Mouse (Mus musculus) CH12F3 (cell line): ENCODE measurements around the gene Erc1.
"Not testable (repeated sequence)": the region's sequence is repeated elsewhere in the genome, so short reads cannot be mapped to it uniquely, and the experiment has no call there.

Source experiments
- in situ Hi-C: fragments of 300-500 bp; cut with MboI; formaldehyde crosslinking; loops from 2 replicates; pipeline ENCODE4 v1.14.3; 2020; ENCODE audit warnings: low sequenced_read_pairs

The Erc1 gene

DNA sequence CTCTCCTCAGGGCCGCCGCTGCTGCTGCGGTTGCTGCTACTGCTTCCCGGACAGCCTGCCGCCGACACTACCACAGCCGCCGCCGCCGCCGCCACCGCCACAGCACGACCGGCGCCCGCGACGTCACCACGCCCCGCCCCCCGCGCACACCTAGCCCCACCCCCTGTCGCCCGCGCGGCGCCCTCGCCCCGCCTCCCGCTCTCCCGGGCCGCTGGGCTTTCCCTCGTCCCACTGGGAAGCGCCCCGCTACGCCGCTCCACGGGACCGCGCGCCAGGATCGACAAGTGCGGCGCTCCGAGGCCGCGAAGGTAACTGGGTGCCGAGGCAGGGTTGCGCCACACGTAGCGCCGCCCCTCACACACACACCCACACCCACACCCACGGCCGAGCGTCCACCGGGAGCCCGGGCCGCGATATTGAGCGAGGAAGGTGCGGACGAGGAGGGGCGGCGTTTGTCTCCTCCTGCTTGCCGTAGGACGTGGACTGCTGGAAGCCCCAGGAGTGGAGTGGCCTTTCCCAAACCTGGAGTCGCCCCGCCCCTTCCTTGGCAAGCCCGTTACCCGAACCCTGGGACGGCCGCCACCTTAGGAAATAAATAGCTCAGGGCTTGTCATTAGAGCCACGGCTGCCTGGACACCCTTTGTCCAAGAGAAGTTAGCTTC lies at the start of gene Erc1:
Erc1 (minus strand) TSS at position 134 of the 662 bp plus-strand sequence.
- in situ Hi-C loops: no loop called here

DNA sequence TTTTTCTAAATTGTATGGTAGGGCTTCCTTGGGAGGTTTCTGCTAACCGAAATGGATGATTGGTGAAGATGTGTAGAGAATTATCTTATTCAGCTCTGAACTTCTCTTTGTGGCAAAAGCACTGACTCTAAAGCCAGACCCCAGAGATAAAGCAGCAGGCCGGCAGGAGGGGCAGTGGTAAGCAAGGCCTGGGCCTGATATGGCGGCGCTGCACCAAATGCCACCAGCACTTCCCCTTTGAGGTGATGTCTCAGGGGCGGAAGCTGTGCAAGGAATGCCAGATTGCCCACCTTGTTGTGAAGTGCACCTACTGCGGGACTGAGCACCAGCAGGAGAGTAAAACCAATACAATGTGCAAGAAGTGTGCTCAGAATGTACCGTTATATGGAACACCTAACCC lies 44.7 kb upstream of the Erc1 start:
- in situ Hi-C loops: no loop called here

DNA sequence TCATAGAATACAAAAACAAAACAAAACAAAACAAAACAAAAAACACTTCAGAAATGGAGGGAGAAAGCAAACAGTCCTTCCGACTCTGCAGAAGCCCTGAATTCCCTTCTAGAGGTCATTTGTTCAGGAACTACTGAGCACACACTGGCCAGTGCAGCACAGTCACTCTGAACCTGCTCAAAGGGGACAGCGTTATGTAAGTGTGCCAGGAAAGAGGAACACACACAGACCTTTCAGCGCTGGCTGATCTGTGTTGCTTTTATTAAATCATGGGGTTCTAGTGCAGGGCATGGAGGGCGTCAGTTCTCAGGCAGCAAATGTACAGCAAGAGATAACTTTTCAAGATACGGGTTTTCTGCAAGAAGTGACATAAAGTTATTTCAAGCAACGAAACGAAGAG lies 35.2 kb upstream of the Erc1 start:
- in situ Hi-C loops: no loop called here

DNA sequence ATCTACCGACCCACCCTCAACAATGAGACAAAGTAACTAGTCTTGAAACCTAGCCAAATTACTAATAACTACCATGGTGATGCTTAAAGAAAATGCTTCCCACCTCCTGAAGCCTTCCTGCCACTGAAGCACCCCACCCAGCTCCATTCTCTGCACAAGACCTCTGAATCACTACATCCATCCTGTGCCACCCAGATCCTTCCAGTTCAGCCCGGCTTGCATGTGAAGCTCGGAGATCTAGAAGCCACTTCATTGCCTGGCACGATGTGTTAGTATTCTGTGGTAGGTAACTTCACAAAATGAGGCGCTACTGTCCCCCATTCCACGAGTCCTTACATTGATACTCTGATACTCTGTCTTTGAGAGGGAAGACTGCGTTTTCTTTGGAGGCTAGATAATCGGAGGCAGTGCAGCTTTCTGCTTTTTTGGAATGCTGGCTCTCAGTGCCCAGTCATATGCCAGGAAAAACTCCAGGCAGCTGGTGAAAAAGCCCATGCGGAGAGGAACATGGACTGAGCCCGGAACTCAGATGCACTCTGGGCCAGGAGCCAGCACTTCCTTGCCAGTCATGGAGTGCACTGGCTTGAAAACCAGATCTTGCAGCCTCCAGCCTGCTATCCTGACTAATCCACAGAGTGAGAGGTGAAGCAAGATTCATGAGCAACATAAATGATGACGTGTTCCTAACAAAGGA lies 16.5 kb upstream of the Erc1 start:
- in situ Hi-C loops: no loop called here

DNA sequence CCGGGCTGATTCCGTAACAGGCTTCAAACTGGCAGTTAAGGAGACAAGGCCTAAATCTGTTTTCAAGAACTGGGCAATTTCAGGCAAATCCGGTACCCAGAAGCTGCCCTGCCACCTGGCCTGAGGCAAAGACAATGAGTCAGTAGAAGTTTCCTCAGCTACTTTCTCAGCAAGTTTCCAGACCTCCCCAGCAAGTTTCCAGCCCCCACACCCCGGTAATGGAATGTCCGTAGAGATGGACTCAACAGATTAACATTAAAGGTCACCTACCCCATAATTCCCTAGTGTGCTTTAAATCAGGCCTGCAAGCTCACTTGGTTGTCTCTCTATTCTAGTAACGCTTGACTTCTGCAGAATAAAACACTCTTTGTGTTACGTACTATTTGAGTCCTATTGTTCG lies 13.6 kb upstream of the Erc1 start:
- in situ Hi-C loops: no loop called here

DNA sequence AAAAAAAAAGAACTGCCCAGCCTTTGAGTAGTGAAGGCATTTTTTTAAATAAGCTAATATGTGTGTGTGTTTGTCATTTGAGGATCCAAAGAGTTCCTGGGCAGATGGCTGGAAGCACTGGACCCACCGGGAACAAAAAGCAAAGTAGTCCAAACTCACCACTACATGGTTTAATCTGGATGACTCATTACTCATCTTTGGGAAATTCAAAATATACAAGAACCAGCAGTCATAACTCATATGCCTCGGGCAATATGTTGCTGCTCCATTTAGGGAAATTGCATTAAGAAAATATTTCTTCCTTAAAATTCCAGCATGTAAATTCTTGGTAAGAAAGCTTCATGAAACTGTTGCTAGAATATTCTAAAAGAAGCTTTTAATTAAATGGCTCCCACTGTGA lies 12.3 kb upstream of the Erc1 start:
- in situ Hi-C loops: no loop called here

DNA sequence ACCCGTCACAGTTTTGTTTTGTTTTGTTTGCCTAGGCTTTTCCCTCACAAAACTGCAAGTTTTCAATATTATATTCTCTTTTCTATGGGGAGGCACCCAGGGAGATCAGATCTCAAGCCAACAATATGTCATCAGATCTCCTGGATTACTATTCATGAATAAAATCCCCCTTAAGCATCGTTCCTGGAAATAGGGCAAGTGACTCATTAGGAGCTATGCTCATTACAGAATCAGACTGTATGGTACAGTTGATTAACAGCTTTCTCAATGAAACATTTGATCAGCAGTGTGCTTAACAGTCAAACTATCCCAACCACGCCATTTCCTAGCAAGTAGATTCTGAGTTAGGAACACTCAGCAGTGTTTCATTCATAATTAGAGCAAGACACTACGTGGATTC lies 7.5 kb upstream of the Erc1 start:
- in situ Hi-C loops: no loop called here

DNA sequence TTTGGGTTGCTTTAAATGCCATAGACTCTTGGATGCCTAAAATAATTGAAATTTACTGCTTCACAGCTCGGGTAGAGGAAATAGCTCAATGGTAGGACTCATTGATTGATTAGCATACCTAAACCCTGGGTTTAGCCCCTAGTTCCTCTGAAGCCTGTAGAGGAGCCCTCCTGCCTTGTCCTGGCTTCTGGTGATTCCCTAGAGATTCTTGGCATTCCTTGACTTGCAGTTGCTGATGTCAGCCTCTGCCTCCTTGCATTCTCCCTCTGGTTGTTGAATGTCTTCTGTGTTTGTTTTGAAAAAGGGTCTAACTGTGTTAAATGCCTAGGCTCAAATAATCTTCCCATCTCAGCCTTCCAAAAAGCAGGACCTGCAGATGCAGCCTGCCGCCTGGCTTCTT lies 6.2 kb upstream of the Erc1 start:
- in situ Hi-C loops: no loop called here

DNA sequence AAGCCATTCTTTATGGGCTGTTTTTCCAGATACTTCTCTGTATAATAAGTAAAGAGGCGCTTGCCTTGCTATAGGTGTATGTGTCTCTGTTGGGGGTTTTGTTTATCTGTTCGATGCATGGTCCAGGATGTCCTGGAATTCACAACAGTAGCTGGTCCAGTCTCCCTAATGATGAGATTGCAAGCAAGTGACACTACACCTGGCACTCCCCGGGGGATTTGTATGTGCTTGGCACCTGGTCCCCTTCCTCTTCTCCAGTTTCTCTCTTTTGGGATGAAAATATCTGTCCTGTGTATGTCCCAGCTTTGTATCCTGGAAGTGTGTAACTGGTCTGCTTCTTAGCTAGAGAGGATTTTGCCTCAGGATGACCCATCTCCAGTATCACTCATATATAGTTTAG lies 1.9 kb upstream of the Erc1 start:
- in situ Hi-C loops: no loop called here

DNA sequence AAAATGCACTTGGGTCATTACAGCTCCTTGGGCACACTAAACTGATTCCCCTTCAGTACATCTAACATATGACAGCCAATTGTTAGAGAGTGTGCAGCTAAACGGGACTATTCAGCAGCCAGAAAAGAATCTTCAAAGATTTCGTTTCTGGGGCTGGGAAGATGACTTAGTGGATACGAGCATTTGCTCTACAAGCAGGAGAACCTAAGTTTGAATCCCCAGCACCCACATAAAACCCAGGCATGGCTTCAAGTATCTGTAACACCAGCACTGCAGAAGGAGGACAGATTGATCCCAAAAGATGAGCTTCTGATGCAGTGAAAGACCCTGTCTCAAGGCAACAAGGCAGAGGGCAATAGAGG lies 1.4 kb upstream of the Erc1 start:
- in situ Hi-C loops: no loop called here

DNA sequence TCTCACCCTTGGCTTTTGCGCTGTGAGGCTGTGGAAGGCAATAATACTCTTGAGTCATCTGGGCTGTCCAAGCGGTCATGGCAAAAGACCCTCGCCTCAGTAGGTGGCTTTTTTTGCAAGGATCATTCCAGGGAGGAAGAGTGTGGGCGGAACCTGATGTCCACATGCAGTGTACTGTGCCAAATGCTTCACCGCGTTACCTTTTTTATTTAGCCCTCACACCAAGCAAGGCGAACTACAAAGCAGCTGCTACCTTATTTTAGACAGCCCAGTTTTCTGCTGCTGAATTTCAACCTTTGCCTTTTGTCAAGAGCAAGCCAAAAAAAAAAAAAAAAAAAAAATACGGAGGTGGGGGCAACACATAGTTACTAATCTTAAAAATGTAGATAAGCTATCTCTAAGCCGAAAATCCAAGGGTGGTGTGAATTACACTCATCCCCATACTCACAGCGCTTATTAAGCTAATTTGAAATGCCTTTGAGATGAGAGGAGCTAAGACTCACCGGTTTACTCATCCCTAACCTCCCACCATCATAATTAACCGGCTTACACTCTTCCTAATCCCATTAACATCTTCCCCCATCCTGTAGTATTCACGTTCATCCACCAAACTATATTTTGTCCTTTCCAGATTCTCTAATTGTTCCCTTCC lies 855 bp upstream of the Erc1 start:
- in situ Hi-C loops: no loop called here

DNA sequence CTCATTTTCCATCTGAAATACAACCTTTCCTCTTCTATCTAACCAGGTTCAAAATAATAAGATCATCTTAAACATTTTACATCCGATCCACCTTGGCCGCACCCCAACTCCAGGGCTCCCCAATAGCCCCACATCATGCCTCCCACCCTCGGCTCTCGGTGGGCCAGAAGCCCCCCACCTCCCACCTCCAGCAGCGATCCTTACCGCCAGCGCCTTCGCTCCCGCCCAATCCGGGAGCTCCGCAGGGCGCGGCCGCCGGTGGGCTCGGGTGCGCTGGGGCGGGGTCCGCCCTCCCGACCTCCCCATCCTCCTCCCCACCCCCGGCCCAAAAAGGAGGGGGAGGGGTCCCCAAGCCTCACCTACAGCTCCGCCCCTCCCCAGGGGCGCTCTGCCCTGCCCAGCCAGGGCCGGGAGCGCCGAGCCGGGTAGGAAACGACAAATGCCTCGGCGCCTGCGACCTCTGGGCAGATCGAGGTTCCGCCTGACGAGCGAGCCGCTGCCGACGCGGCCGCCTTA lies 391 bp downstream of the Erc1 start:
- in situ Hi-C loops: no loop called here

DNA sequence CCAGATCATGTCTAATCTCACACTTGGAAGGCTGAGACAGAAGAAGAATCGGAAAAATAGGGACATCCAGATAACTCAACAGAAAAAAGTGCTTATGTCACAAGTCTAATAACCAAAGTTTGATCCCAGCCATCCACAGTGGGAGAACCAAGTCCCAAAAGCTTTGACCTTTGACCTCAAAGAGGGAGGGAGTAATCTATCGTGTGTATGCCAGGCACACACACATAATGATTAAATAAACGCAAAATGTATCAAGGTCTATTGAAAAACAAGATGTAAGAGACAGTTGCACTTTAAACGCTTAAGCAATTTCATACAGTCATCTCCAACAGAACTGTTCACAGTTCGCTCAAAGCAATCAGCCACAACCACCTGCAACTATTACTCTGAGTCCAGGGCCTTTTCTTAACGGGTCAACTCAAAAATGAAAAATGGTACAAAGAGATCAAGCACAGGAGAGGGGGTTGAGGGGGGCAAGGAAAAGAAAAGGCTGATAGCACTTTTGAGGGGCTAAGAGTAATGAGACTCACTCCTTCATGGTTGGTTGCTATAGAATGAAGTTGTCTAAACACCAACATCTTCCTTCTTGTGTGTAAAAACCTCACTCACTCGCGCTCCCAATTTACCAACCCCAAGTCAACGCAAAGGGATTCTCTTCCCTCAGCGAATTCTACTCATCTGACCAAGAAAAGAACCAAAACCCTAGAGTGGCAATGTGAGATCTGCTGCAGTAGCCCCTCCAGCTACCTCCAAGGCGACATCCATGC lies 1.0 kb downstream of the Erc1 start:
- in situ Hi-C loops: no loop called here

DNA sequence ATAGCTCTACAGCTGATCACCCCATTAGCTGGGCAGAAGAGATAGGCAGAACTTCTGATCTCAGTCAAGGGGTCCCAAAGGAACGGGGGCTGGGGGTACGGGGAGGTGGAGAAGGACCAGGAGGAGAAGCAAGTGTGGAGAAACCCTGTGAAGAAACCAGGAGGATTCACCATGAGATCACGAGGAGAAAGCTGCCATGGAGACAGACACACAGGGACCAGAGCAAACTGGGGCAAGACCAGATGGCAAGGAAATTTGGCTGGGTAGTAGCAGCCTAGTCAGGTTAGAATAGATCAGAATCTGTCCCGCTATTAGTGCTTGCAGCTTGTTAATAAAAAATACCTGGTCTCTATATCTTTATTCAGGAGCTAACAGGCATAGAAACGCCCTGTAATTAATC lies 18.0 kb downstream of the Erc1 start:
- in situ Hi-C loops: no loop called here

DNA sequence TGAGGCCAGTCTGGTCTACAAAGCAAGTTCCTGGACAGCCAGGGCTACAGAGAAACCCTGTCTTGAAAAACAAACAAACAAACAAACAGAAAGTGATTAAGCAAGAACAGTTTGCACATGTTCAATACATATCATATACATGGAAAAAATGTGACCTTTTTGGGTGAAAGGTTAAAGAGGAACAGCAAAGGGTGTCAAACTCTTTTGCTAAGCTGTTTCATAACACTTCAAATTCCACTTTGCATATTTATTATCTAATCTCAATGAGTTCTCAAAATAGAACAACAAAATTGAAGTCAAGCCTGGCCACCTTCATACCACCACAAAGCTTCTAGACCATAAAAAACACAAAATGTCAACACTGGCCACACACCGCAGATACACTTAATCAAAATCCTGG lies 19.8 kb downstream of the Erc1 start:
- in situ Hi-C loops: no loop called here

DNA sequence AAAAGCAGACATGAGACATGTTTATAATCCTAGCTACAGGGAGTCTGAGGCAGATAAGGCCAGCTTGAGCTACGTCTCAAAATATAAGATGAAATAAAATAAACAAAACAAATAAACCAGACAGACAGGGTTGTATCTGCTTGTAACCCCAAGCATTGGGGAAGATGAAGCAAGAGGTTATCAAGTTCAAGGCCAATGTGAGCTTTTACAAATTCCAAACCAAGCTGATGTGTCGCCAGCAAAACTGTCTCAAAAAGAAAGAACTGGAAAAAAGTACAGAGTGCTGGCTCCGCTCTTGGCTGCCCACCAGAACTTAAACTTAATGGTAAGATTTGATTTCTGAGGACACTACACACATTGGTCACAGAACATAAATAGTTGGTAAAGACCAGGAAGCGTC lies 21.3 kb downstream of the Erc1 start:
- in situ Hi-C loops: no loop called here

DNA sequence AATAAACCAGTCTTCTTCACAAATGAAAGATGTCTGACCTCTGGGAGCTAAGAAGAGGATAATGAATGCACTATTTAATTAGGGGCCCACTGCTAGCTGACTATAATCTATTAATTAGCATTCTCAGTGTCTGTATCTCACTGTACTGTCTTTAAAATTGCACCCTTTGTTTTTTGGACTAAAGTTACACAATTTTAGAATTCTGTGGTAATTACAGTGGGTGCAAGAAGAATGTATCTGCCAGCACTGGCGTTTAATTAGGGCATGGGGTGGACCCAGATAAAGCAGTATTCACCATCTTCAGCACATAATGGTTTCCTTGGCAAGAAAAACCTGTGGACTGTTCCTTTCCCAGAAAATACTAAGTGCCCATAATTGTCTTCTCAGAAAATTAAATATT lies 25.8 kb downstream of the Erc1 start:
- in situ Hi-C loops: no loop called here

DNA sequence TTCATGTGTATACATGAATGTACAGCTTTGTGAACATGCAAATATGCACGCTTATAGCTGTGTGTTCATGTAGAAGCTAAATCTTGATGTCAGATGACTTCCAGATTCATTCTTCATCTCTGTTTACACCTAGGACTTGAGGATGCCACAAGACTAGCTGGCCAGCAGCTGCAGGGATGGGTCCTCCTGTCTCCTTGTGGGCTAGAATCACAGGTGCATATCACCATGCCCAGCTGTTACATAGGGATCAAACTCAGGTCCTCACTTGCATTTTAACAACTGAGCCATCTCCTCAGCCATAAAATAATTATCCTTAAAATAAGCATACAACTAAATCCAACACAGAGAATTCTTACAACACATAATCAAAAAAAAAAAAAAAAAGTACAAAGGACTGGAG lies 26.8 kb downstream of the Erc1 start:
- in situ Hi-C loops: no loop called here

DNA sequence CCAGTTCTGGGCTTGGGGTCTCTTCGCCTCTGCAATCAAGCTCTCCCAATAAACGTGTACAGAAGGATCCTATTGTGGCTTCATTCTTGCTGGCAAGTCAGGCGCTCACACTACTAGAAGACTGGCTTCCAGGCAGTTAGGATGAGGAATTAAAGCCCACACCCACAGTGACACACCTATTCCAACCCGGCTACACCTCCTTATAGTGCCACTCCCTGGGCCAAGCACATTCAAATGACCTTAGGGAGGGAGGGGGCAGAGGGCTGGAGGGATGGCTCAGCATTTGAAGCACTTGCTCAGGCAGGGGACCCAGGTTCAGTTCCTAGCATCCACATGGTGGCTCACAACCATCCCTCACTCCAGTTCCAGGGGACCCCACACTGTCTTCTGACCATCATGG lies 29.4 kb downstream of the Erc1 start:
- in situ Hi-C loops: no loop called here

DNA sequence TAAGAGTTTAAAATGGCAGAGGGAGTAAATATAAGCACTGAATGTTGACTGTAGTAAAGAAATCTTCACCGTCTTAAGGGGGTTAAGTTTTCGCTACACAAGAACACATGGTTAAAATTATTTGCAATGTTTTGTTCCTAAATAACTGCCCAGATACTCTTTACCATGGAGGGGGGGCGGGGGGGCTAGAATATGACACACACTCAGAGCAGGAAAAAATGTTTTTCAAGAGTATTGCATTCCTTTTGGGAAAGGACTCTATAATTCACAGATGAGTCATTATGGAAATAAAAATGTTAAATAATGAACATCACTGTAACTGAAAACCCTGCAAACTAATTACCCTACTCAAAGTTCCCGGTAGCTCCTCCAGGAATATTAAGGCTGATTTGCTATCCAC lies 32.5 kb downstream of the Erc1 start:
- in situ Hi-C loops: no loop called here

DNA sequence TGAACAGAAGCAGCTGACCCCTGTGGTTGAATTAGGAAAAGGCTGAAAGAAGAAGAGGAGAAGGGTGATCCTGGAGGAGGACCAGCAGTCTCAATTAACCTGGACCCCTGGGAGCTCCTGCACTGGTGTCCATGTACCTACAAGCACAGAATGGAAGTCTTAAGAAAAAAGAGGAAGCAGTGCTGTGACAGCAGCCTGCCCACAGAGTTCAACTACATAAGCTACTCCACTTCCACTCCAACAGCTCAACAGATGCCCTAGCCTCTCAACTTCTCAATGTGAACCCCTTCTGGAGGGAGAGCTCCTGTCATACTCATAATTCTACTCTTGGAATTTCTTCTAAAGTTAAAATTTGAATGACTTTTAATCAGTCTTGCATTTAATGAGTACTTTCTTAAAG lies 34.9 kb downstream of the Erc1 start:
- in situ Hi-C loops: not testable (repeated sequence)
